Mouse (Mus musculus): ENCODE measurements around the gene Fxyd7.

DNA sequence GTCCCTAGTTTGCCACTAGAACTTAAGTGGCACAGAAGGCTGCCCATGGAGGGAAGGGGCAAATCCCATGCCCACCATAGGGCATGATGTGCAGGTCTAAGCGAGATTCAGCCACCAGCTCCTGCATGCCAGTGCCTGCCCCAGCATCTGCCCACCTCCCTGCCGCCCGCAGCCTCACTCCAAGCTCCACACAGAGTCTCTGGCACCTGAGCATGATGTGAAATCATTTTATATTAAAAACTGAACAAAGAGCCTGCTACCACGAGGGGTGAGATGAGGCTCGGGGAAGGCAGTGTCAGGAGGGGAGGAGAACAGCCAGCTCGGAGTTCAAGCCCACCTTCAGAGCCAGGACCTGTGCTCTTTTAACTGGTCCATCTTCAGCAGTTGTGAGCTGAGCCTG lies 19.1 kb upstream of the Fxyd7 start:
- TF ChIP-seq CTCF (IDR thresholded peaks at IDR 0.05; ENCODE audit: insufficient read depth, low read depth, low read length) (no peak), POLR2A (IDR thresholded peaks at IDR 0.05; ENCODE audit: insufficient read depth, low read depth, low read length) (no peak)
